Mouse (Mus musculus) naive thymus-derived CD4-positive, alpha-beta T cell, adult 2 months (primary cell): ENCODE results near the gene Wnk1.
A peak's percentile ranks its signal among the peaks of the same experiment; 100 is the strongest.

Experiments
- DNase-seq: peaks from one replicate; pipeline ENCODE4 v3.0.0-alpha.2; 2011; ENCODE audit warnings: low read depth

Wnk1 gene

DNA sequence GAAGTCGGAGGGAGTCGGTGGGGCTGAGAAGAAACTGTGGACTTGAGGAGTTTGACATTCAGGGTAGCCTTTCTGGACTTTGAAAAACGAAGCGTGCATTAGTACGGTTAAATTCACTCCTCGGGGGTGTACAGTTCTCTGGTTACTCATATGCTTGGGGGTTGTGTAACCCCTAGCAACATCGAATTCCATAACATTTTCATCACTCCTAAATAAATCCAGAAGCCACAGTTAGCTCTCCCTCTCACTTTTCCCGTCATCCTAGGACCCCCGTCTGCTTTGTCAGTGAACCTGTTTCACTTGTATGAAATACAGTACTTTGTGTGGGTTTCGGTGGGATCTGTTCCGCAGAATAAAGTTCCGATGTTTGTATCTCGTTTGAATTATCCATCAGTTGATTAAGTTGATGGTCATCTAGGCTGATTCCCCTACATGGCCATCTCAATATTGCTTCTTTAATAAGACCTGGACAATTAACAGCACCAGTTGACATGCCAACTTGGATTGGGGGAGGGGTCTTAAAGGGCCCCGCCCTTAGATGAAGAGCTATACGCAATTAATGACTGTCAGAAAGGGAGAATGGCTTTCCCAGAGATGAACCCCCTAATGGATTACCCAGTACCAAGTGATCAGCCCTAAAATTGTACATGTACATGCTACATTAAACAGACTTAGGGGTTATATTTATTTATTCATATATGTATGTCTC, 135.2 kb downstream of the Wnk1 start:
- DNase-seq, result no peak

DNA sequence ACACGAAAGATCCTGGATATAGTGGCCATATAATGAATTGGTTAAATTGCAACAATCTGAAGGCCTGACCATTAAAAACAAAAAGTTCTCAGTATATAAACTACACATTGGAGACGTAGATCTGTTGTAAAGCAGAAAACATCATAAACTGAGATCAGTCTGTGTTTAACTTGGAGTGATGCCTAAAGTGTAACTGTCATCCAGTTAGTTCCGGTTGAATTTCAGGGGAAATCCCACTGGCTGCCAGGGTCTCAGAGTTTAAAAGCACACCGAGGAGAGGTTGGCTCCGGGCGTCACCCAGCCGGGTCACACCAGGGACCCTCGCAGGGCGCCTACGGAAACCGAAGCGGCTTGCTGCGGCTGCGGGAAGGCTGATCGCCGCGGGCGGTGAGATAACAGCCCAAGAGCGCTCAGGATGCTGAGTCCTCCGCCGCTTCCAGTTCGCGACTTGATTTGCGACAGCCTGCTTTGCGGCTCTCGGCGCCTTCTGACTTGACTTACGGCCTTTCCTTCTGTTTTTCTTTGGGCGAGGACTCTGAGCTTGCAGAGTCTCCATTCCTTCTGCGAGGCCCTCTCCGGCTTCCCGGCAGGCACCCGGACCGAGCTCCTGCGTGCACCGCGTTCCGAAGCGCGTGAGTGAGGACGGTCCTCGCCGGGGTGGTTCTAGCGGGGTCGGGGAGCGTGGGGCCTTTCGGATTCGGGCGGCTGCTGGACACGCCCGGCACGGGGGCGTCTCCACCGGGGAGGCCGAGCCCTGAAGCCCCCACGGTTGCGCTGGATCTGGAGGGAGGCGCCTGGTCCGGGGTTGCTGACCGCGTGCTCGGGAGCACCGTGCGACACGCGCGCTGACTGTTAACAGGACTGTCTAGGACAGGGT, 136.0 kb downstream of the Wnk1 start, which contains the start of gene Rad52:
Gene Rad52 (plus strand): TSS at position 495 of the 877 bp plus-strand sequence.
- DNase-seq, result peak; percentile 90

DNA sequence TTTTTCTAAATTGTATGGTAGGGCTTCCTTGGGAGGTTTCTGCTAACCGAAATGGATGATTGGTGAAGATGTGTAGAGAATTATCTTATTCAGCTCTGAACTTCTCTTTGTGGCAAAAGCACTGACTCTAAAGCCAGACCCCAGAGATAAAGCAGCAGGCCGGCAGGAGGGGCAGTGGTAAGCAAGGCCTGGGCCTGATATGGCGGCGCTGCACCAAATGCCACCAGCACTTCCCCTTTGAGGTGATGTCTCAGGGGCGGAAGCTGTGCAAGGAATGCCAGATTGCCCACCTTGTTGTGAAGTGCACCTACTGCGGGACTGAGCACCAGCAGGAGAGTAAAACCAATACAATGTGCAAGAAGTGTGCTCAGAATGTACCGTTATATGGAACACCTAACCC, 145.8 kb downstream of the Wnk1 start:
- DNase-seq, result no peak

DNA sequence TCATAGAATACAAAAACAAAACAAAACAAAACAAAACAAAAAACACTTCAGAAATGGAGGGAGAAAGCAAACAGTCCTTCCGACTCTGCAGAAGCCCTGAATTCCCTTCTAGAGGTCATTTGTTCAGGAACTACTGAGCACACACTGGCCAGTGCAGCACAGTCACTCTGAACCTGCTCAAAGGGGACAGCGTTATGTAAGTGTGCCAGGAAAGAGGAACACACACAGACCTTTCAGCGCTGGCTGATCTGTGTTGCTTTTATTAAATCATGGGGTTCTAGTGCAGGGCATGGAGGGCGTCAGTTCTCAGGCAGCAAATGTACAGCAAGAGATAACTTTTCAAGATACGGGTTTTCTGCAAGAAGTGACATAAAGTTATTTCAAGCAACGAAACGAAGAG, 155.3 kb downstream of the Wnk1 start:
- no peak for DNase-seq
